Mouse (Mus musculus) kidney, postnatal 10 days (tissue): ENCODE results near the gene Gm42688.
A peak's percentile ranks its signal among the peaks of the same experiment; 100 is the strongest.

Source experiments
- DNase-seq: peaks from one replicate; pipeline ENCODE4 v3.0.0; 2021; ENCODE audit warnings: mixed read lengths

Gene Gm42688

GRCm38 (mm10) chr6:83118369-83118768 is 17.0 kb downstream of the Gm42688 start:
- DNase-seq: peak; percentile 20

- DNase-seq: peak; percentile 14
These were observed 17.7 kb downstream of the Gm42688 start for GRCm38 (mm10) chr6:83118825-83119733.

GRCm38 (mm10) chr6:83119734-83120051 is 18.3 kb downstream of the Gm42688 start:
- DNase-seq: peak; percentile 66

GRCm38 (mm10) chr6:83120930-83121862 is 19.8 kb downstream of the Gm42688 start, which contains the start of gene Wbp1:
Gene Wbp1 (minus strand): TSS chr6:83121559.
- DNase-seq: peak; percentile 95

- DNase-seq: peak; percentile 50
These were observed 20.7 kb downstream of the Gm42688 start for GRCm38 (mm10) chr6:83121863-83122710.

GRCm38 (mm10) chr6:83122961-83123360 is 21.5 kb downstream of the Gm42688 start:
- no peak for DNase-seq

GRCm38 (mm10) chr6:83124851-83125312 is 23.5 kb downstream of the Gm42688 start:
- peak; percentile 95 for DNase-seq

GRCm38 (mm10) chr6:83125331-83125730 is 23.9 kb downstream of the Gm42688 start, which contains the start of gene Ino80b:
Gene Ino80b (minus strand): TSS chr6:83125431.
- DNase-seq: no peak

- DNase-seq: no peak
These were observed 26.0 kb downstream of the Gm42688 start for GRCm38 (mm10) chr6:83127419-83127818.

GRCm38 (mm10) chr6:83131469-83132034 is 30.1 kb downstream of the Gm42688 start:
- DNase-seq: peak; percentile 65

- no peak for DNase-seq
These were observed 30.9 kb downstream of the Gm42688 start for GRCm38 (mm10) chr6:83132176-83132919.

- DNase-seq: no peak
These were observed 32.8 kb downstream of the Gm42688 start for GRCm38 (mm10) chr6:83134226-83134625.

- DNase-seq: peak; percentile 31
These were observed 33.6 kb downstream of the Gm42688 start, which contains the start of gene Rtkn for GRCm38 (mm10) chr6:83134951-83135513. Gene Rtkn (plus strand): TSS chr6:83135463.

GRCm38 (mm10) chr6:83135571-83136161 is 34.2 kb downstream of the Gm42688 start:
- DNase-seq: peak; percentile 76

GRCm38 (mm10) chr6:83136291-83136880 is 35.0 kb downstream of the Gm42688 start:
- no peak for DNase-seq

- peak; percentile 86 for DNase-seq
These were observed 35.6 kb downstream of the Gm42688 start for GRCm38 (mm10) chr6:83136881-83137575.

- DNase-seq: peak; percentile 96
These were observed 36.1 kb downstream of the Gm42688 start for GRCm38 (mm10) chr6:83137576-83137950.

GRCm38 (mm10) chr6:83138056-83138455 is 36.6 kb downstream of the Gm42688 start:
- peak; percentile 69 for DNase-seq

- no peak for DNase-seq
These were observed 38.6 kb downstream of the Gm42688 start for GRCm38 (mm10) chr6:83140044-83140443.
